Mouse (Mus musculus): ENCODE results near the gene Parva. TPM values are rescaled to one million over a fixed set of nuclear protein-coding genes. Genes with fewer than 3 reads are reported as not detected.

Gene Parva
- polyA plus RNA-seq, 1 experiment from 2014 or later: 28.5 TPM

GRCm38 (mm10) chr7:112528582-112529360 is 101.5 kb downstream of the Parva start:
- no peak overlapping the region for H3K4me3 ChIP-seq (ENCODE audit: low read length)
- H3K9ac ChIP-seq (ENCODE audit: low read depth, low read length): no peak overlapping the region
- no peaks in the 10 kb centered on the region for H3K27me3 ChIP-seq (replicated peaks; ENCODE audit: control insufficient read depth, insufficient read depth, low read length)
- no peaks in the 10 kb centered on the region for H3K9me3 ChIP-seq (ENCODE audit: control insufficient read depth, low read length)
- no peak overlapping the region for H3K27ac ChIP-seq (ENCODE audit: low read depth, low read length)
- no peaks in the 10 kb centered on the region; the same call in 1 of the 2 replicates for H3K4me1 ChIP-seq (ENCODE audit: control insufficient read depth, insufficient read depth, low read depth, low read length)
- ATAC-seq: no peak
- 35% methylated on average over 6 of the region's 6 CpGs for WGBS
- no peaks in the 10 kb centered on the region for H3K36me3 ChIP-seq (ENCODE audit: control insufficient read depth, insufficient read depth, low read length)
- H3K4me2 ChIP-seq (ENCODE audit: low read length): no peak overlapping the region

GRCm38 (mm10) chr7:112530924-112531323 is 103.6 kb downstream of the Parva start:
- no peak overlapping the region for H3K9ac ChIP-seq (ENCODE audit: low read depth, low read length)
- H3K27ac ChIP-seq (ENCODE audit: low read depth, low read length): no peak overlapping the region
- H3K27me3 ChIP-seq (replicated peaks; ENCODE audit: control insufficient read depth, insufficient read depth, low read length): no peaks in the 10 kb centered on the region
- no peaks in the 10 kb centered on the region for H3K36me3 ChIP-seq (ENCODE audit: control insufficient read depth, insufficient read depth, low read length)
- H3K4me3 ChIP-seq (ENCODE audit: low read length): no peak overlapping the region
- H3K4me1 ChIP-seq (ENCODE audit: control insufficient read depth, insufficient read depth, low read depth, low read length): peaks cover 2% of the 10 kb centered on the region; the same call in 1 of the 2 replicates
- WGBS: 62% methylated on average over 5 of the region's 5 CpGs
- no peak overlapping the region for H3K4me2 ChIP-seq (ENCODE audit: low read length)
- no peak for ATAC-seq
- H3K9me3 ChIP-seq (ENCODE audit: control insufficient read depth, low read length): no peaks in the 10 kb centered on the region

- ATAC-seq: no peak
These were observed 106.8 kb downstream of the Parva start for GRCm38 (mm10) chr7:112534148-112534547.

GRCm38 (mm10) chr7:112535408-112535921 is 108.2 kb downstream of the Parva start:
- H3K9ac ChIP-seq (ENCODE audit: low read depth, low read length): peak overlapping the region; percentile 36; the same call in 1 of the 2 replicates
- no peak overlapping the region for H3K4me3 ChIP-seq (ENCODE audit: low read length)
- H3K9me3 ChIP-seq (ENCODE audit: control insufficient read depth, low read length): no peaks in the 10 kb centered on the region
- 6% methylated on average over 16 of the region's 16 CpGs for WGBS
- peak overlapping the region; percentile 52 for H3K27ac ChIP-seq (ENCODE audit: low read depth, low read length)
- ATAC-seq: peak; percentile 91
- H3K4me1 ChIP-seq (ENCODE audit: control insufficient read depth, insufficient read depth, low read depth, low read length): peaks cover 2% of the 10 kb centered on the region; the same call in 1 of the 2 replicates
- H3K4me2 ChIP-seq (ENCODE audit: low read length): peak overlapping the region; percentile 33
- no peaks in the 10 kb centered on the region for H3K27me3 ChIP-seq (replicated peaks; ENCODE audit: control insufficient read depth, insufficient read depth, low read length)
- H3K36me3 ChIP-seq (ENCODE audit: control insufficient read depth, insufficient read depth, low read length): no peaks in the 10 kb centered on the region

More at GRCm38 (mm10) chr7:112534148-112534547, 106.8 kb downstream of the Parva start:
- H3K4me1 ChIP-seq (ENCODE audit: control insufficient read depth, insufficient read depth, low read depth, low read length): peaks cover 2% of the 10 kb centered on the region; the same call in 1 of the 2 replicates
- no peaks in the 10 kb centered on the region for H3K36me3 ChIP-seq (ENCODE audit: control insufficient read depth, insufficient read depth, low read length)
- H3K9me3 ChIP-seq (ENCODE audit: control insufficient read depth, low read length): no peaks in the 10 kb centered on the region
- no peak overlapping the region for H3K9ac ChIP-seq (ENCODE audit: low read depth, low read length)
- no peaks in the 10 kb centered on the region for H3K27me3 ChIP-seq (replicated peaks; ENCODE audit: control insufficient read depth, insufficient read depth, low read length)
- H3K4me2 ChIP-seq (ENCODE audit: low read length): no peak overlapping the region
- no peak overlapping the region for H3K27ac ChIP-seq (ENCODE audit: low read depth, low read length)
- 68% methylated on average over 3 of the region's 3 CpGs for WGBS
- H3K4me3 ChIP-seq (ENCODE audit: low read length): no peak overlapping the region

- Histone ChIP-seq H3K4me2 (ENCODE audit: low read length) (no peak overlapping the region), H3K4me1 (ENCODE audit: control insufficient read depth, insufficient read depth, low read depth, low read length) (no peaks in the 10 kb centered on the region), H3K36me3 (ENCODE audit: control insufficient read depth, insufficient read depth, low read length) (no peaks in the 10 kb centered on the region), H3K9me3 (ENCODE audit: control insufficient read depth, low read length) (no peaks in the 10 kb centered on the region), H3K27me3 (replicated peaks; ENCODE audit: control insufficient read depth, insufficient read depth, low read length) (no peaks in the 10 kb centered on the region), H3K9ac (ENCODE audit: low read depth, low read length) (no peak overlapping the region), H3K4me3 (ENCODE audit: low read length) (no peak overlapping the region), H3K27ac (ENCODE audit: low read depth, low read length) (no peak overlapping the region)
- ATAC-seq: no peak
- WGBS: 83% methylated on average over 3 of the region's 3 CpGs
These were observed 121.8 kb downstream of the Parva start for GRCm38 (mm10) chr7:112549136-112549535.

GRCm38 (mm10) chr7:112561504-112561903 is 134.2 kb downstream of the Parva start:
- H3K9ac ChIP-seq (ENCODE audit: low read depth, low read length): no peak overlapping the region
- H3K9me3 ChIP-seq (ENCODE audit: control insufficient read depth, low read length): peaks cover 2% of the 10 kb centered on the region; the same call in 1 of the 2 replicates
- 86% methylated on average over 3 of the region's 3 CpGs for WGBS
- no peaks in the 10 kb centered on the region for H3K36me3 ChIP-seq (ENCODE audit: control insufficient read depth, insufficient read depth, low read length)
- H3K4me1 ChIP-seq (ENCODE audit: control insufficient read depth, insufficient read depth, low read depth, low read length): no peaks in the 10 kb centered on the region
- H3K27ac ChIP-seq (ENCODE audit: low read depth, low read length): no peak overlapping the region
- no peak for ATAC-seq
- no peak overlapping the region for H3K4me2 ChIP-seq (ENCODE audit: low read length)
- H3K4me3 ChIP-seq (ENCODE audit: low read length): no peak overlapping the region
- H3K27me3 ChIP-seq (replicated peaks; ENCODE audit: control insufficient read depth, insufficient read depth, low read length): no peaks in the 10 kb centered on the region

GRCm38 (mm10) chr7:112567004-112567403 is 139.7 kb downstream of the Parva start:
- Histone ChIP-seq H3K27me3 (replicated peaks; ENCODE audit: control insufficient read depth, insufficient read depth, low read length) (no peaks in the 10 kb centered on the region), H3K27ac (ENCODE audit: low read depth, low read length) (no peak overlapping the region), H3K36me3 (ENCODE audit: control insufficient read depth, insufficient read depth, low read length) (no peaks in the 10 kb centered on the region), H3K4me3 (ENCODE audit: low read length) (no peak overlapping the region), H3K4me2 (ENCODE audit: low read length) (no peak overlapping the region), H3K9ac (ENCODE audit: low read depth, low read length) (no peak overlapping the region), H3K4me1 (ENCODE audit: control insufficient read depth, insufficient read depth, low read depth, low read length) (no peaks in the 10 kb centered on the region), H3K9me3 (ENCODE audit: control insufficient read depth, low read length) (peaks cover 2% of the 10 kb centered on the region; the same call in 1 of the 2 replicates)
- WGBS: 96% methylated on average over 4 of the region's 4 CpGs
- ATAC-seq: no peak

GRCm38 (mm10) chr7:112568961-112569360 is 141.7 kb downstream of the Parva start:
- no peaks in the 10 kb centered on the region for H3K36me3 ChIP-seq (ENCODE audit: control insufficient read depth, insufficient read depth, low read length)
- no peak overlapping the region for H3K4me2 ChIP-seq (ENCODE audit: low read length)
- H3K27ac ChIP-seq (ENCODE audit: low read depth, low read length): no peak overlapping the region
- no peak for ATAC-seq
- 29% methylated on average over 5 of the region's 5 CpGs for WGBS
- H3K9ac ChIP-seq (ENCODE audit: low read depth, low read length): no peak overlapping the region
- no peak overlapping the region for H3K4me3 ChIP-seq (ENCODE audit: low read length)
- H3K27me3 ChIP-seq (replicated peaks; ENCODE audit: control insufficient read depth, insufficient read depth, low read length): no peaks in the 10 kb centered on the region
- no peaks in the 10 kb centered on the region for H3K4me1 ChIP-seq (ENCODE audit: control insufficient read depth, insufficient read depth, low read depth, low read length)
- peaks cover 2% of the 10 kb centered on the region; the same call in 1 of the 2 replicates for H3K9me3 ChIP-seq (ENCODE audit: control insufficient read depth, low read length)

- Histone ChIP-seq H3K4me3 (ENCODE audit: low read length) (no peak overlapping the region), H3K4me1 (ENCODE audit: control insufficient read depth, insufficient read depth, low read depth, low read length) (no peaks in the 10 kb centered on the region), H3K9me3 (ENCODE audit: control insufficient read depth, low read length) (peaks cover 2% of the 10 kb centered on the region; the same call in 1 of the 2 replicates), H3K27ac (ENCODE audit: low read depth, low read length) (no peak overlapping the region), H3K4me2 (ENCODE audit: low read length) (no peak overlapping the region), H3K27me3 (replicated peaks; ENCODE audit: control insufficient read depth, insufficient read depth, low read length) (no peaks in the 10 kb centered on the region), H3K36me3 (ENCODE audit: control insufficient read depth, insufficient read depth, low read length) (no peaks in the 10 kb centered on the region), H3K9ac (ENCODE audit: low read depth, low read length) (no peak overlapping the region)
- no peak for ATAC-seq
- 83% methylated on average over 6 of the region's 6 CpGs for whole genome bisulfite sequencing
These were observed 154.3 kb downstream of the Parva start for GRCm38 (mm10) chr7:112581621-112582020.
